Mouse (Mus musculus): ENCODE results near the gene 6430531B16Rik. TPM values are rescaled to one million over a fixed set of nuclear protein-coding genes. Genes with fewer than 3 reads are reported as not detected.

Gene 6430531B16Rik
- total RNA-seq (2017), result 1.5 TPM in 1 of 3 replicates, not detected in the others

DNA sequence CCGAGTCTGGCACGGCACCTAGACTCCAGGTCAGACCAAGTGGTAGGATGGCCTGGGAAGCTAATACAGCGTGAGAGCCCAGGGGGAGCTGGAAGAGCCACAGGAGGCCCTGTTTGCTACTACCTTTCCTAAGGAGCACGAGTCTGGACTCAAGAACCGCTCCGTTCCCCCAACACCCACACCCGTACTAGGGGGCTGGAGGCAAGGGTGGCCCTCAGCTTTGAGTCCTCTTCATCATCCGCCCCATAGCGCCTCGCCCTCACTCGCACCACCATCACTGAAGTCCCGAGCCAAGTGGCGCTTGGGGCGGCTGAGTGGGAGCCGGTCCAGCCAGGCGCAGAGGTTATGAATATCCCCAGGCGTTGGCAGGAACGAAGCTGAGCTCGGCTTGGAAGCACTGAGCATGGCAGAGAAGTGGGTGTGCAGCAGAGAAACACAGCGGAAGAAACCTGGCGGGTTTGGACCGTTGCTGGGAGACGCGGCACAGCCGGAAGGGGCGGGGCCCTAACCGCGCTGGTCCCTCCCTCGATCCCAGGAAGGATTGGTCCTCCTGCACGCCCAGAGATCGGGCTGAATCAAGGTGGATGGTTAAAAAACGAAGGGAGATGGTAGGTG lies at the start of gene 6430531B16Rik:
Gene 6430531B16Rik (minus strand): TSS at position 478 of the 615 bp plus-strand sequence.
- ATAC-seq (replicated peaks; ENCODE audit: insufficient number of reproducible peaks, low FRiP score, low TSS enrichment, poor library complexity, severe bottlenecking), result peak; percentile 66

GRCm38 (mm10) chr7:140011336-140011735 lies 32.8 kb upstream of the 6430531B16Rik start:
- no peak for ATAC-seq (replicated peaks; ENCODE audit: insufficient number of reproducible peaks, low FRiP score, low TSS enrichment, poor library complexity, severe bottlenecking)

DNA sequence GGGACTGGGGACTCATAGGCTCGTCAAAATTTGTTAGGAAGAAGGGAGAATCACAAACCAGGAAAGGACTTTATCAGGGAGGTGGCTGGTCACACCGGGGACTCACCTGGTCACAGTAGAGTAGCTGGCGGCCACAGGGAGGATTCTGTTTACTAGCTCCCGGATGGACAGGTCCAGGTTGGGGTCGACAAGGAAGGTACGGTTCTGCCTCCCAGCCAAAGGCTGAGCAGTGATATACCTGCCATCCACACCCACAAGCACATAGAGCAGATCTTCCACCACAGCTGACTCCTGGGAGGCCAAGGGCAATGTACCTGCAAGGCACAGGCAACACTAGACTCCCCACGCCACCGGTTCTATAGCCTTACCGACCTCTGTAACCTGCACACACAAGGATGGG lies 29.2 kb upstream of the 6430531B16Rik start:
- no peak for ATAC-seq (replicated peaks; ENCODE audit: insufficient number of reproducible peaks, low FRiP score, low TSS enrichment, poor library complexity, severe bottlenecking)

DNA sequence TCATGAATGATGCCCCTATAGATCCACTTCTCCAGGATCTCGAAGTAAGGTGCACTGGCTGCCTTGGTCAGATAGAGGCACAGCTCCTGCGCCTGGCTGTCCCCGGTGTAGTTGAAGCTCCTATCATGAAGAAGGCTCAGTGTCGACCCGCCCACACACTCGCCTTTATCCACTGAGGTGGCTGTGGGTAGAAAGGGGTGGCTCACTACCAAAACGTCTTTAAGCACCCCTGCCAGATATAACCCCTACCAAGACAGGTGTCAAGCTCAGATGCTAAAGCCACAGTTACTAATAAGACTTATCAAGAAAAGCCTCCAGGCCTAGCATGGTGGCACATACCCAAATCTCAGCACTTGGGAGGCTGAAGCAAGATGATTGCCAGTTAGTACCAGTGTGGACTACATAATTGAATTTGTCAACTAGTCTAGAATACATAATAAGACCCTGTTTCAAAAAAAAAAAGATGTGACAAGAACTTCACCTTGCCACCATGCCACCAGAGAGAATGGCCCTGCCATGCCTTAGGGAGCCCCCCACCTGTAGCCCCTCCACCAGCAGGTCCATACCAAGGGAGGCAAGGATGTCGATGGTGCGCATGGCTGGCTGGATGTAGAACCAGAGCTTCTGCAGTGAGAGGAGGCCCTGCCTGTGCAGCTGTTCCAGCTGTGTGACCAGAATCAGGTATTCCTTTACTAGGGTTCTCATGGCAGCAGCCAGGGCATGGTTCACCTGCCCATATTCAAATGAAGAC lies 28.5 kb upstream of the 6430531B16Rik start:
- ATAC-seq (replicated peaks; ENCODE audit: insufficient number of reproducible peaks, low FRiP score, low TSS enrichment, poor library complexity, severe bottlenecking), result no peak

DNA sequence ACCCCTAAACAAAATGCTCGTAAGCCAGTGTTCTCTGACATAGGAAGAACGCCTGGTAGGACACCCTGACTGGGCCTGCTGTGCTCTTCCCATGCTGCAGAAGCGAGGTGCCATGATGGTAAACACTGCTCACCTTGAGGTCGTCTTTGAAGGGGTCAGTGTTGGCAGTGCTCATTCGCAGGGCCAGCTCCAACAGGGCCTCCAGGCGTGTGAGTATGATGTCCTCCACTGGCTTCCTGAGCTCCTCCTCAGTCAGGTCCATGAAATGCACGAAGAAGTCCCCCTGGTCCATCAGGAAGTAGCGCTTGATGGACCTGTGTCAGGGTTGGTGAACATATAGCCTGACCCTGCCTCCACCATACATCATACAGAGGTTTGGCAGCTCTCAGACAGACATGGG lies 26.1 kb upstream of the 6430531B16Rik start:
- ATAC-seq (replicated peaks; ENCODE audit: insufficient number of reproducible peaks, low FRiP score, low TSS enrichment, poor library complexity, severe bottlenecking), result no peak

- no peak for ATAC-seq (replicated peaks; ENCODE audit: insufficient number of reproducible peaks, low FRiP score, low TSS enrichment, poor library complexity, severe bottlenecking)
Measured at GRCm38 (mm10) chr7:140001086-140001740, 22.7 kb upstream of the 6430531B16Rik start.

- no peak for ATAC-seq (replicated peaks; ENCODE audit: insufficient number of reproducible peaks, low FRiP score, low TSS enrichment, poor library complexity, severe bottlenecking)
Measured at GRCm38 (mm10) chr7:139998691-139999350, 20.3 kb upstream of the 6430531B16Rik start.

GRCm38 (mm10) chr7:139994676-139995075 lies 16.1 kb upstream of the 6430531B16Rik start:
- ATAC-seq (replicated peaks; ENCODE audit: insufficient number of reproducible peaks, low FRiP score, low TSS enrichment, poor library complexity, severe bottlenecking), result peak; percentile 41; the same call in 1 of the 2 replicates

GRCm38 (mm10) chr7:139994202-139994601 lies 15.6 kb upstream of the 6430531B16Rik start:
- ATAC-seq (replicated peaks; ENCODE audit: insufficient number of reproducible peaks, low FRiP score, low TSS enrichment, poor library complexity, severe bottlenecking), result no peak

DNA sequence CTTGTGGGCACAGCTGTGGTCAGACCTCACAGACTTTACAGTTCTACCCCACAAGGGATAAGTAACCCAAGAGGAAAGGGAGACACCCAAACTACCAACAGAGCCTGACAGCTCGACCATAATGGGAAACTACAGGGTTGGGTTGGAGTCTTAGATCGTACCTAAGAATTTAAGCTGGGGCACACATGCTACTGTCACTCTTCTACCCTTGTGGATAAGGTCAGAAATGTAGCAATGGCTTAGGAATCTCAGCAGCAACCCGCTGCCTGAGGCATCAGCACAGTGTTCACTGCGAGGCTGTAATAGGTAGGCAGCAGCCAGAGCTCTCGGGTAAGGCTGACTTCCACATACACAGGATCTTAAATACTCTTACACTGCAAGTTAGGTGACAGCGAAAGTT lies 15.0 kb upstream of the 6430531B16Rik start:
- ATAC-seq (replicated peaks; ENCODE audit: insufficient number of reproducible peaks, low FRiP score, low TSS enrichment, poor library complexity, severe bottlenecking), result no peak

- ATAC-seq (replicated peaks; ENCODE audit: insufficient number of reproducible peaks, low FRiP score, low TSS enrichment, poor library complexity, severe bottlenecking), result peak; percentile 64
Measured at GRCm38 (mm10) chr7:139992406-139992805, 13.9 kb upstream of the 6430531B16Rik start, which contains the start of gene Adam8. TSS of gene Adam8 (minus strand) at chr7:139992562.

DNA sequence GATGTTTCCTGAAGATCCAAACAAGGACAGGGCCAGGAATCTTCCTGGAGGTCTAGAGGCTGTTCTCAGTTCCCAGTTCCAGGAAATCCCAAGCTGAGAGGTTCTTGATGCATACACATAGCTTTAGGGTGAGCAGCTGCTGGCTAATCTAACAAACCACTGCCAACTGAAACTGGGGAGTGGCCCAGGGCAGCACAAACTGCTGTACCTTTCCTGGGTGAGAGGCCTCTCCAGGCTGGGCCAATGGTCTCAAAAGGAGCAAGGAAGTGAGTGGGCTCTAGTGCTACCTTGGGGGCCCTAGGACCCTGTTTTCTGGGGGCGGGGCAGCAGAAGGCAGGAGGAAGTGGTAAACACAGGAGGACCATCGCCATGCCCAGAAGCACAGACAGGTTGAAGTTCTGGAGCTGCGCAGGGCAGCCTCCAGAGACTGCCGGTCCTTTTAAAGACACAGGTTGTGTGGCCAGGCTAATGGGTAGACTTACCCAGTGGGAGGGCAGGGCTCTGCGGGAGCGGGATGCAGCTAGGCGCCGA lies 12.4 kb upstream of the 6430531B16Rik start:
- no peak for ATAC-seq (replicated peaks; ENCODE audit: insufficient number of reproducible peaks, low FRiP score, low TSS enrichment, poor library complexity, severe bottlenecking)

DNA sequence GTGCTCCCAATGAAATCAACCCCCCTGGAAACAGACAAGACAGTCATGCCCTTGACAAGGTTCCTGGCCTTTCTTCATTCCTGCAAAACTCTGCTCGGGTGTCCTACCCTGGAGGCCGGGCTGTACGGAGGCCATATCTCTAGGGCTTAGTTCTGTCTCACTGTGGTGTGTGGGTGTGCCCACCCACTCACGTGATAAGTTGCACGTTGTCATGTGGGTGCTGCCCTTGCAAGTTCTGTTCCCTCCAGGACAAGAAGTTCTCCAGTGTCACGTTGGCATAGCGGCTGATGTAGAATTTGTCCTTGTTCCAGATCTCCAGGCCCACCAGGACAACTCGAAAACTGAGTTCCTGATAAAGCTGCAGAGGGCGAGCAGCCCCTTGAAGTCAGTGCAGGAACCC lies 9.7 kb upstream of the 6430531B16Rik start:
- no peak for ATAC-seq (replicated peaks; ENCODE audit: insufficient number of reproducible peaks, low FRiP score, low TSS enrichment, poor library complexity, severe bottlenecking)

- ATAC-seq (replicated peaks; ENCODE audit: insufficient number of reproducible peaks, low FRiP score, low TSS enrichment, poor library complexity, severe bottlenecking), result peak; percentile 86
Measured at GRCm38 (mm10) chr7:139984505-139984904, 6.0 kb upstream of the 6430531B16Rik start.

- no peak for ATAC-seq (replicated peaks; ENCODE audit: insufficient number of reproducible peaks, low FRiP score, low TSS enrichment, poor library complexity, severe bottlenecking)
Measured at GRCm38 (mm10) chr7:139982058-139982457, 3.5 kb upstream of the 6430531B16Rik start.

- no peak for ATAC-seq (replicated peaks; ENCODE audit: insufficient number of reproducible peaks, low FRiP score, low TSS enrichment, poor library complexity, severe bottlenecking)
Measured at GRCm38 (mm10) chr7:139980778-139981177, 2.2 kb upstream of the 6430531B16Rik start.

DNA sequence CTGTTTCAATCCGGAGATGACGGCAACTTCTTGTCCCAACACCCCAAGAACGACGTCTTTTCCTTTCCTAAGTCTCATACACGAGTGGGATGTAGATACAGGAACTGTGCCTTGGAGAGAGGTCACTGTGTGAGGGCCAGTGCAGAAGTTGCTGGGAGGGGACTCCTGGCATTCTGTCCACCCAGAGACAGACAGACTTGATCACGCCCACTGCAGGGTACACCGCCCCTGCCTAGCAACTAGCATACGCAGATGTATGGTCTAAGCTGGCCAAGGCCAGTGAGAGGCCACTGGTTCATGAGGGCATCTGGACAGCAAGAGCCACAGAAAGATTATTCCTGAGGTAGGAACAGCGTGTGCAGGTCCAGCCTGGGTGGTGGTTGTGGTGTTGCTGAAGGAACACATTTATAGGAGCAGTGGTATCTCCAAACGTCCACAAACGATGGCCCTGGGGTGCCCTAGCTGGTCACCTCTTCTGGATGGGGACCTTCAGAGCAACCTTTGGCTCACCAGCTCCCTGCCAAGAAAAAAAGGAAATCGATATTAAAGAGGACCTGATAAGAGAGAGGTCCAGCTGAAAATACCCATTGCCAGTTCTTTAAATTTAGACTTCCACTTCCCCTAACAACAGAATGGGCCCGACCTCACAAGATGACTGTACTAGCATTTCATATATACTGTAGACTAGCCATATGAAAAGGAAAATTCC lies 610 bp upstream of the 6430531B16Rik start:
- 0 out of 2 replicates have a peak, but pooled peaks have one; percentile 8 for ATAC-seq (replicated peaks; ENCODE audit: insufficient number of reproducible peaks, low FRiP score, low TSS enrichment, poor library complexity, severe bottlenecking)

GRCm38 (mm10) chr7:139975471-139975870 lies 3.1 kb downstream of the 6430531B16Rik start:
- no peak for ATAC-seq (replicated peaks; ENCODE audit: insufficient number of reproducible peaks, low FRiP score, low TSS enrichment, poor library complexity, severe bottlenecking)

All from monocyte, adult 5-6 weeks (primary cell).